Comparison of ENCODE assay signal across 19 mouse cellular contexts in the genomic region with DNA sequence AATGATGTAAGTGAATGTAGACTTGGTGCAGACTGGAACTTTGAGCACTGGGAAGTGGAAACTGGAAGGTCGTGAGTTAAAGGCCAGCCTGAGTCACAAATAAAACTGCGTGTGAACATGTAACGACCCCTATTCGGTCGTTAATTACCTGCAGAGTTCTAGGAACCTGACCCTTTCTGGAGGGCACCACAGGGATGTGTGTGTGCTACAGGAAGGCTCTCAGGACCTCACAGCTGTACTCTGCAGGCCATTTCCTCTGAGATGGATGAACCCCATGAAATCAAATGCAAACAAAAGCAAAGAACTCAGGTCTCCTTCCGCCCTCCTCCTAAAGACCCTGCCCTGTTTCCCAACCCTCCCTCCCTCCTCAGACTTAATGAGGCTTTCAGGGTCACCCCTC.
DNase-seq lines count a peak whose midpoint lies in the region; ATAC-seq and TF ChIP-seq lines count a peak whose summit lies in the region.
"Had no signal": no experiment of that assay in that cellular context is flagged by ENCODE, and none has a peak within 500 bp of the region (broad histone marks: within the 10 kb centered on the region; RNA-seq: fewer than 3 reads in every experiment).

No protein-coding gene starts in this region.

- TF ChIP-seq CTCF in embryonic fibroblast, embryonic 13.5 days (IDR thresholded peaks at IDR 0.05; ENCODE audit: borderline replicate concordance, insufficient read depth, low read length) = no peak

- ATAC-seq in midbrain, embryonic 16.5 days = no peak
- ATAC-seq: forebrain, embryonic 15.5 days had no signal

- no peaks in the 10 kb centered on the region for H3K9me3 ChIP-seq in midbrain, embryonic 10.5 days (replicated peaks)
- no peaks in the 10 kb centered on the region for H3K9me3 ChIP-seq in midbrain, embryonic 16.5 days (replicated peaks; ENCODE audit: control insufficient read depth, low read length, poor library complexity, severe bottlenecking)
- H3K9me3 ChIP-seq: forebrain, embryonic 15.5 days; heart, embryonic 15.5 days; megakaryocyte, embryonic 14.5 days; neural tube, embryonic 12.5 days had no signal

- H3K4me2 ChIP-seq in midbrain, embryonic 16.5 days (ENCODE audit: low read length) = no peak overlapping the region
- H3K4me2 ChIP-seq: forebrain, embryonic 15.5 days; heart, embryonic 15.5 days; neural tube, embryonic 12.5 days had no signal

- DNase-seq in heart, adult 11 months = peak; percentile 66
- DNase-seq in heart, postnatal 25 days (ENCODE audit: low spot score) = no peak
- no peak for DNase-seq in midbrain, embryonic 10.5 days (ENCODE audit: low spot score)
- DNase-seq in right cerebral cortex, postnatal 4 days = no peak
- no peak for DNase-seq in urinary bladder, postnatal 25 days (ENCODE audit: low spot score)
- DNase-seq: adrenal gland, postnatal 25 days; cerebellum, adult 9-11 months; kidney, adult 8-10 months; layer of hippocampus, postnatal 36 days; right cerebral cortex, postnatal 14 days; thymus, postnatal 14 days had no signal

- intact Hi-C loops in heart, postnatal 25 days (cut with DNase I) = no loop called here

- H3K27me3 ChIP-seq in midbrain, embryonic 10.5 days (ENCODE audit: low read depth, poor library complexity, severe bottlenecking) = no peaks in the 10 kb centered on the region
- H3K27me3 ChIP-seq in midbrain, embryonic 16.5 days (ENCODE audit: control insufficient read depth, insufficient read depth, low read depth, low read length) = no peaks in the 10 kb centered on the region
- H3K27me3 ChIP-seq: forebrain, embryonic 15.5 days; heart, embryonic 15.5 days; neural tube, embryonic 12.5 days had no signal

- no peak overlapping the region for H3K9ac ChIP-seq in midbrain, embryonic 16.5 days (ENCODE audit: low read depth, low read length)
- H3K9ac ChIP-seq: forebrain, embryonic 15.5 days; heart, embryonic 15.5 days; neural tube, embryonic 12.5 days had no signal

- no peak overlapping the region for H3K4me3 ChIP-seq in midbrain, embryonic 10.5 days
- no peak overlapping the region for H3K4me3 ChIP-seq in midbrain, embryonic 16.5 days (ENCODE audit: low read depth, low read length)
- no peak overlapping the region for H3K4me3 ChIP-seq in embryonic fibroblast, embryonic 13.5 days (ENCODE audit: insufficient read depth, low read length)
- H3K4me3 ChIP-seq: erythroblast, embryonic 14.5 days; forebrain, embryonic 15.5 days; heart, embryonic 15.5 days; megakaryocyte, embryonic 14.5 days; neural tube, embryonic 12.5 days had no signal

- WGBS in midbrain, embryonic 10.5 days = 46% methylated on average over 6 of the region's 6 CpGs
- 46% methylated on average over 6 of the region's 6 CpGs for WGBS in midbrain, embryonic 16.5 days

- H3K27ac ChIP-seq in midbrain, embryonic 10.5 days (replicated peaks) = peak overlapping the region; percentile 64; the same call in 1 of the 2 replicates
- H3K27ac ChIP-seq in midbrain, embryonic 16.5 days (ENCODE audit: low read length) = no peak overlapping the region
- peak overlapping the region; percentile 98; the same call in 1 of the 2 replicates for H3K27ac ChIP-seq in embryonic fibroblast, embryonic 13.5 days (ENCODE audit: insufficient read depth, low read length)
- H3K27ac ChIP-seq: forebrain, embryonic 15.5 days; neural tube, embryonic 12.5 days; stomach, postnatal 0 days had no signal

- H3K4me1 ChIP-seq in midbrain, embryonic 10.5 days = peaks cover 78% of the 10 kb centered on the region
- peaks cover 5% of the 10 kb centered on the region for H3K4me1 ChIP-seq in midbrain, embryonic 16.5 days (ENCODE audit: control insufficient read depth, insufficient read depth, low read length)
- peaks cover 33% of the 10 kb centered on the region for H3K4me1 ChIP-seq in embryonic fibroblast, embryonic 13.5 days (ENCODE audit: control insufficient read depth, insufficient read depth, low read length)

- peaks cover 3% of the 10 kb centered on the region; the same call in 1 of the 2 replicates for H3K36me3 ChIP-seq in midbrain, embryonic 10.5 days
- no peaks in the 10 kb centered on the region for H3K36me3 ChIP-seq in midbrain, embryonic 16.5 days (ENCODE audit: control insufficient read depth, insufficient read depth, low read length)
- H3K36me3 ChIP-seq: forebrain, embryonic 15.5 days; heart, embryonic 15.5 days; neural tube, embryonic 12.5 days had no signal

- TF ChIP-seq POLR2A in embryonic fibroblast, embryonic 13.5 days (IDR thresholded peaks at IDR 0.05; ENCODE audit: low read depth, low read length) = no peak
